Mouse (Mus musculus) left cerebral cortex, postnatal 14 days (tissue): ENCODE measurements around the gene Sp110. TPM values are rescaled to one million over a fixed set of nuclear protein-coding genes. Genes with fewer than 3 reads are reported as not detected.
"Not testable (repeated sequence)": the region's sequence is repeated elsewhere in the genome, so short reads cannot be mapped to it uniquely, and the experiment has no call there.

Experiments used
- DNase-seq, 2 experiments: peaks; one replicate each; pipeline ENCODE4 v3.0.0; 2021 to 2022; ENCODE audit warnings: low spot score in 2 of 2, mixed read lengths in 1 of 2
- intact Hi-C: fragments of 180-260 bp; cut with DNase I; formaldehyde crosslinking; loops from one replicate; pipeline ENCODE4 v1.15.1; 2025
- total RNA-seq, 2 experiments: library from RNA; stranded (reverse); gene quantifications; 2 replicates each; pipeline ENCODE4 v1.2.3; 2021

Gene Sp110
- total RNA-seq, 2 experiments from 2014 or later = 0.64 to 0.66 TPM

DNA sequence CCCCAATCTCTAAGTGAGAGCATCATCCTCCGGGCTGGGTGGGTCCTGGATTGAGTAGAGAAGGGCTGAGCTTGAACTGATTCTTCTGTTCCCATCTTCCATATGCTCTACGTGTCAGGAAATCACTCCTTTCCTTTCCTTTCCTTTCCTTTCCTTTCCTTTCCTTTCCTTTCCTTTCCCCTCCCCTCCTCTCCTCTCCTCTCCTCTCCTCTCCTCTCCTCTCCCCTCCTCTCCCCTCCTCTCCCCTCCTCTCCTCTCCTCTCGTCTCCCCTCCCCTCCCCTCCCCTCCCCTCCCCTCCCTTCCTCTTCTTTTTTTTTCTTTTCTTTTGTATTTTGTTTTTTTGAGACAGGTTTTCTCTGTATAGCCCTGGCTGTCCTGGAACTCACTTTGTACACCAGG, 23.2 kb downstream of the Sp110 start, which contains the start of gene G530012D18Rik:
G530012D18Rik (plus strand) TSS at position 301 of the 400 bp plus-strand sequence.
- DNase-seq, intact Hi-C loops: not testable (repeated sequence)

DNA sequence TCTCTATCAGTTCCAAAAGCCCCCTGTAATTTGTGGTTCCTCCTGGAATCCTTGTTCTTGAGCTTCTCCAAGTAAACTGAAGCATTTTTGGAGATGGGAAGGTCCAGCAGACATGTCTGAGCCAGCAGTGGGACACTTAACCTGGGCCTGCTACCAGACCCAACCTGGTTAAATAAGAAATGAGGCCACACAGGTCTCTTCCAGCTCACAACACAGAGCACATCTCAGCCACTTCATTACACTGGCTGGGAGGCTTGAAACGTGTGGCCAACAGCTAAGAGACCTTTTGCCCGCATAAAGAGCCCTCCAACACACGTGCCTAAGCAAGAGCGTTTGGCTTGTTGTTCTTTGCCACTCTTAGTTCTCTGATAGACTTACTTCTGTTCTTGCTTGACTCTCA, 25.1 kb downstream of the Sp110 start:
- intact Hi-C loops = not testable (repeated sequence)

DNA sequence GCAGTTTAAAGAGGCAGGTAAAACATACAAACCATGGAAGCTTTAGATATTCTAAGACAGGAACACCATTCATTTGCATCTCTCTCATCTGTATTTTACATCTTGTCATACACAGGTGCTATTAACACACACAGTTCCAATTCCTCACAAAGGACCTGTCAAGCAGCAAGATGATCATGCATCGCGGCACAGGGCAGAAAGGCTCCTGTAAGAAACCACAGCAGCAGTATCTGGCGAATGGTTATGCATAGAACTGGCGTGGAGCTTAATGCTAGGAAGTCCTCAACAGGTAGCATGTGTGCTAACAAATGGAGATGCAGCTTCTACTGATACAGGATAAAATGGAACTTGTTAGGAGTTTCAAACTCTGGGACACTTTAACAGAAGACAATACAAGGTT, 43.4 kb downstream of the Sp110 start:
- peak; percentile 2 to 8 for DNase-seq
- intact Hi-C loops = not testable (repeated sequence)

More for the DNA sequence above, 25.1 kb downstream of the Sp110 start:
- DNase-seq = not testable (repeated sequence)

DNA sequence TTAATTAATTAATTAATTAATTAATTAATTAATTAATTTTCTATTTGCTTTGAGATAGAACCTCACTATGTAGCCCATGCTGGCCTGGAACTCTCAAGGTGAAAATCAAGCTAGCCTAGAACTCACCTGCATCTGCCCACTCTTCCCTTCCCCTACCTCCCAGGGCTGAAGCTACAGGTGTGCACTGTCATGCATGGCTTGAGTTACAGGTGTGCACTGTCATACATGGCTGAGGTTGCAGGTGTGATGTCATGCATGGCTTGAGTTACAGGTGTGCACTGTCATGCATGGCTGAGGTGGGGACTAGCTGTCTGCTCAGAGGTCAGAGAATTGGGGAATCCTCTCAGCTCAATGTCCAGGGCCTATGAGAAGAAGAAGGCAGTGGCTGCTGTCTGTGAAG, 52.2 kb downstream of the Sp110 start:
- DNase-seq, intact Hi-C loops: not testable (repeated sequence)

DNA sequence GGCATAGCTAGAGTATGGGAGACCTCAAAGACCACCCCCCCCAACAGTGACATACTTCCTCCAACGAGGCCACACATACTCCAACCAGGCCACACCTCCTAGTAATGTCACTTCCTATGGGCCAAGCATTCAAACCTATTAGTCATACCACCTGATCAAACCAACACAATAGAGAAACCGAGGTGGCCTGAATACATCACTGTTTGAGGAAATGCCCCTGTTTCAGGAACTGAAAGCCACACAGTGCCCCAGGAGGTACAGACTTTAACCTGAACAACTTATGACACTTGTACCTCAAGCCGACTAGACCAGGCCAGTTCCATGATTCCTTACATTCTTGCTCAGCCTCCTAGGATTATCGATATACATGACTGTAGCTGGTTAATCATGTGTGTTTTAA, 54.8 kb downstream of the Sp110 start:
- intact Hi-C loops, DNase-seq: not testable (repeated sequence)

DNA sequence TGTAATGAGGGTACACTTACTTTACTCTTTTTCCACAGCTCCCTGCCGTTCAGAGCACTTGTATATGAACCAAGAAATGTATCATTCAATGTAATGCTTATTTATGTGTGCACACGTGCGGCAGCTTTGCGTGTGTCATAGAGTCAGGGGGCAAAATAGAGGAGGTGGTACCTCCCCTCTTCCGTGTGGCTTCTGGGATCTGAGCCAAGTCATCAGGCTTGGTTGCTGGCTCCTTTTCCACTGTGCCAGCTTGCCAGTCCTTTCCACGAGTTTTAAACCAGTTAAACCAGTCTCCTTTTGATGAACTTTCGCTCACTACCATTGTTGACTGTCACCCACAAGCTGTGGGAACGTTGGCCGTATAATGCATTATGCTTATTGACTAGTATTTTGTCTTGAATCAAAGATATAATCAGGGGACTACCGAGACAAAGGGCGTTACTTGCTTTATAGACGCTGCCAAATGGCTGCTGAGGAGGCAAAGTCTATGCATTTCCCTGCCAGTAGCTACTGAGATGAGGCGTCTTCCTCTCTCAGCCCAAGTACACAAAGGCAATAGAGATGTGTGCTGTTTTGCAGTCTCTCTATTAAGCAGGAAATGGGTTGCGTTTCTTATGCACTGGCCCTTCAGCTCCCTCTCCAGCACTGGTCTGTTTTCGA, 70.0 kb downstream of the Sp110 start:
- intact Hi-C loops, DNase-seq: not testable (repeated sequence)

Other genes starting within 250 kb of the Sp110 start
- not detected for gene G530012D18Rik, start 23.1 kb downstream of the Sp110 start, total RNA-seq
- gene Sp140, start 1.6 kb upstream of the Sp110 start, total RNA-seq = under 1 TPM; 0.32 to 0.97 TPM
- gene Sp100, start 51.2 kb upstream of the Sp110 start, total RNA-seq = under 1 TPM; 0.38 to 0.62 TPM
- gene A630001G21Rik, start 179.8 kb upstream of the Sp110 start, total RNA-seq = under 1 TPM; 0.61 to 0.83 TPM
- gene Cab39, start 194.6 kb upstream of the Sp110 start, total RNA-seq = 100 to 1,000 TPM; 133 to 143 TPM